Mouse (Mus musculus) heart, embryonic 16.5 days (tissue): ENCODE measurements around the gene Psmd13. TPM values are rescaled to one million over a fixed set of nuclear protein-coding genes. Genes with fewer than 3 reads are reported as not detected.

ENCODE experiments used
- ATAC-seq: fragments of 200-750 bp; cut with Nextera tagmentation; replicated peaks from 2 replicates; pipeline ENCODE4 v1.8.0; 2017; ENCODE audit warnings: moderate number of reproducible peaks; ENCODE audit not compliant: insufficient read depth, low FRiP score; ENCODE audit errors: extremely low read depth
- H3K27ac ChIP-seq: fragments of 300-500 bp; sonication (generic); 2 replicates; pipeline ENCODE4 v1.5.1; 2014; ENCODE audit warnings: mild to moderate bottlenecking, low read length, control low read depth, moderate library complexity
- H3K27me3 ChIP-seq: fragments of 300-500 bp; sonication (generic); 2 replicates; pipeline ENCODE4 v1.6.1; 2014; ENCODE audit warnings: low read length, mixed read lengths; ENCODE audit not compliant: control insufficient read depth, insufficient read depth
- H3K36me3 ChIP-seq: fragments of 300-500 bp; sonication (generic); 2 replicates; pipeline ENCODE4 v1.6.1; 2014; ENCODE audit not compliant: control insufficient read depth, insufficient read depth
- H3K4me1 ChIP-seq: fragments of 300-500 bp; sonication (generic); 2 replicates; pipeline ENCODE4 v1.6.1; 2014; ENCODE audit warnings: low read length, mixed read lengths; ENCODE audit not compliant: control insufficient read depth, insufficient read depth
- H3K4me2 ChIP-seq: fragments of 300-500 bp; sonication (generic); 2 replicates; pipeline ENCODE4 v1.6.1; 2014; ENCODE audit warnings: low read depth, mild to moderate bottlenecking, control low read depth, low read length
- H3K4me3 ChIP-seq: fragments of 300-500 bp; sonication (generic); 2 replicates; pipeline ENCODE4 v1.5.1; 2014; ENCODE audit warnings: mild to moderate bottlenecking, control low read depth, low read length
- H3K9ac ChIP-seq: fragments of 300-500 bp; sonication (generic); 2 replicates; pipeline ENCODE4 v1.6.1; 2014; ENCODE audit warnings: low read length, control low read depth
- H3K9me3 ChIP-seq: fragments of 300-500 bp; sonication (generic); replicated peaks from 2 replicates; pipeline ENCODE4 v1.6.1; 2016; ENCODE audit warnings: low read length; ENCODE audit not compliant: control insufficient read depth
- whole genome bisulfite sequencing: fragments of 180-500 bp; shearing (Covaris S2); extraction: QIAGEN DNeasy Blood & Tissue Kit; methylation state at CpG from one replicate; pipeline ENCODE4 v1.1.7; 2014; 5-methylcytosine and 5-hydroxymethylcytosine counted together
- polyA plus RNA-seq: library from polyadenylated mRNA; unstranded; fragments of >200 nt; fragmentation: Nextera tagmentation; extraction: Ambion mirVana; gene quantifications from 2 replicates; pipeline ENCODE4 v1.2.1, GENCODE M21; 2015

Psmd13 gene
- 181 and 189 TPM in 2 replicates for polyA plus RNA-seq

DNA sequence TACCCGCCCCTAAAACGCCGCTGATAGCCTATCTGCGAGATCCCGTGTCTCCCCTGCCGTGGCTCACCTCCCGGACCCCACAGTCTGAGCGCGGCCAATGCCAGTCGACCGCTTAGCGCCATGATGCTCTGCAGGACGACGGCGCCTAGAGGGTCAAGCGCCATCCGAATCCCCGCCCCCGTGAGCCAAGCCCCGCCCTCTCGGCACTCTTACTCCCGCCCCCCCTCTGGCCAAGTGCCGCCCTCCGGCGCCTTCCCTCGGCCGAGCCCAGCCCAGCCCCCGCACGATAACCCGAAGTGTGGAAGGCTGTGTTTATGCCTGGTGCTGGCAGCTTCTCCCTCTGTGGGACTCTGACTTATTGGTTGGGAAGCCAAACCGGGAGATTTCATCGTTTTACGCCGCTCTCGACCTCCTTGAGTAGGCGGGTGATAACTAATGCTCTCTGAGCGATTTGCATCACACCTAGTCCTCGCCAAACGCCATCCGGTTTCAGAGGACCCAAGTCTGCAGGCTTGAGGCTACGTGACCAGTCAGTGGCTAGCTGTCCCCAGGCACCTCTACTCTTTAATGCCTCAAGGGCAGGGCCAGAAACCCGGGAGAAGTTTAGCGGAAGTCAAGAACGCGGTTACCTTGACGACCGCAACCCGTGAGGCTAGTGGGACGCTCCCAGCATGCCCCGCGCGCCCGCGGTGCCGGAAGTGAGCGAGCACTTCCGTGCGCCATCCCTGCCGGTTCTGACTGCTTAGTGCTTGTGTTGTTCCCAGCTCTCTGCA, at the start of gene Psmd13, which contains the start of gene Sirt3:
Gene Psmd13 (plus strand): TSS at position 273 of the 773 bp plus-strand sequence.
Gene Sirt3 (minus strand): TSS at position 614 of the 773 bp plus-strand sequence.
- H3K4me1 ChIP-seq, result peaks cover 16% of the 10 kb centered on the region
- WGBS, result under 1% methylated on average over 59 of the region's 59 CpGs
- H3K27ac ChIP-seq, result peak within 1 kb of the TSS; percentile 92
- H3K4me2 ChIP-seq, result peak within 1 kb of the TSS; percentile 73
- H3K9me3 ChIP-seq, result no peaks in the 10 kb centered on the region
- H3K27me3 ChIP-seq, result no peaks in the 10 kb centered on the region
- H3K4me3 ChIP-seq, result peak within 1 kb of the TSS; percentile 97
- H3K36me3 ChIP-seq, result peaks cover 9% of the 10 kb centered on the region
- ATAC-seq, result peak; percentile 97
- H3K9ac ChIP-seq, result peak within 1 kb of the TSS; percentile 88

DNA sequence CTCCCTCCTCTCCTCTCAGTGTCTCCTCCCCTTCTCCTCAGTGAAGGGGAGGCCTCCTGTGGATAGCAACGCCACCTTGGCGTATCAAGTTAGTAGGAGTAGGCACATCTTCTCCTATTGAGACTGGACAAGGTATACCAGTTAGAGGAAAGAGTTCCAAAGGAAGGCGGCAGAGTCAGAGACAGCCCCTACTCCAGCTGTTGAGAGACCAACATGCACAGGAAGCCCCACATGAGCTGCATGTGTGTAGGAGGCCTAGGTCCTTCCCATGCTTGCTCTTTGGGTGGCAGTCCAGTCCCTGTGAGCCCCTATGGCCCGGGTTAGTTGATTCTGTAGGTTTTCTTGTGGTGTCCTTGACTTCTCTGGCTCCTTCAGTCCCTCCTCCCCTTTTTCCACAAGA, 48.4 kb upstream of the Psmd13 start:
- Histone ChIP-seq H3K4me3 (no peak overlapping the region), H3K36me3 (no peaks in the 10 kb centered on the region), H3K9me3 (no peaks in the 10 kb centered on the region), H3K4me1 (no peaks in the 10 kb centered on the region), H3K27ac (no peak overlapping the region), H3K9ac (no peak overlapping the region), H3K27me3 (peaks cover 9% of the 10 kb centered on the region), H3K4me2 (no peak overlapping the region)
- 81% methylated on average over 4 of the region's 4 CpGs for WGBS
- ATAC-seq, result no peak

DNA sequence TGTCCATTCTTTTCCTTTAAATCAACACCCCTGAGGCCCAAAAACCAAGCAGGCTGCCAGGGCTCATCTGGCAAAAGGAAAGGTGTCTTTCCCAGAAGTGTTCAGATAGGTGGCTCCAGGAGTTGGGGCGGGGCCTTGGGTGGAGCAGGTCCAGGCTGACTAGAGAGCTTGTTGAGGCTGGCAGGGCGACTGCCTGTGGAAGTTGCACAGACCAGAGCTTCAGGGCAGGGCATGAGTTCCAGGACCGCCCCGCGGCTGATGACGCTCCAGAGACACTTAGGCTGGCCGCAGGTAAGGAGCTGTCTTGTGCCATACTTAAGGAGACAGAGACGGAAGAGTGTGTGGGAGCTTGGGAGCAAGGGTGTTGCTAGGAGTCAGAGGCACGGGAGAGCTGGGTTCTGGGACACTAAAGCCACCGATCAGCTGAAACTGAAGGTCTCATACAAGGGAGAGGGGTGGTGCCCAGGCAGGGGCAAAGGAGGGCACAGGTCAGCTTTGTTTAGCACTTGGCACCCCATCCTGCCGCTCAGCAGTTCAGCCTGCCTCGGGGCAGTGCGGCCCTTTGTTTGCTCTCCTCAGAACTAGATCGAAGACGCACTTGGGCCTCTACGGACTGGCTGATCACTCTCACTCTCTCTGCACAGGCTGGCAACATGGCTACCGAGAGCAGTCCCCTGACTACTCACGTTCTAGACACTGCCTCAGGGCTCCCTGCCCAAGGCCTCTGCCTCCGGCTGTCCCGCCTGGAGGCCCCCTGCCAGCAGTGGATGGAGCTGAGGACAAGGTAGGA, 46.6 kb upstream of the Psmd13 start, which contains the start of gene Urah:
Gene Urah (plus strand): TSS at position 51 of the 790 bp plus-strand sequence.
- H3K9me3 ChIP-seq, result no peaks in the 10 kb centered on the region
- no peak within 1 kb of the TSS for H3K9ac ChIP-seq
- no peaks in the 10 kb centered on the region for H3K36me3 ChIP-seq
- H3K4me3 ChIP-seq, result no peak within 1 kb of the TSS
- H3K4me2 ChIP-seq, result no peak within 1 kb of the TSS
- WGBS, result 41% methylated on average over 20 of the region's 20 CpGs
- H3K27me3 ChIP-seq, result peaks cover 12% of the 10 kb centered on the region
- ATAC-seq, result no peak
- no peaks in the 10 kb centered on the region for H3K4me1 ChIP-seq
- no peak within 1 kb of the TSS for H3K27ac ChIP-seq

DNA sequence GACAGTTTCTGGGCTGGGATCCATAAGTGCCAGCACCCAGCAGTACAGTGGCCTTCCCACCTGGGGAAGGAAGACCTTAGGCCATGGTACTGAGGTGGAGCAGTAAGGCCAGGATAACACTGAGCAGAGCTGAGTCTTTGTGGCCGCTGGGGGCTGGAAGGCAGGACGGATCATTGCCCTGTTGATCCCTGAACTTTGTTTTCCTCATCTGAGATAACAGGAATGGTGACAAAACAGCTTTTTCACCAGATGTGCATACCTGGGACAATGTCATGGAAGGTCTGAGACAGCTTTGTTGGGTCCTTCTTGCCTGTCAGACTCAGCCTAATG, 46.0 kb upstream of the Psmd13 start:
- no peak overlapping the region for H3K4me3 ChIP-seq
- H3K36me3 ChIP-seq, result no peaks in the 10 kb centered on the region
- H3K4me1 ChIP-seq, result no peaks in the 10 kb centered on the region
- no peak overlapping the region for H3K27ac ChIP-seq
- H3K4me2 ChIP-seq, result no peak overlapping the region
- 65% methylated on average over 2 of the region's 2 CpGs for whole genome bisulfite sequencing
- peaks cover 14% of the 10 kb centered on the region for H3K27me3 ChIP-seq
- ATAC-seq, result no peak
- H3K9me3 ChIP-seq, result no peaks in the 10 kb centered on the region
- H3K9ac ChIP-seq, result no peak overlapping the region

DNA sequence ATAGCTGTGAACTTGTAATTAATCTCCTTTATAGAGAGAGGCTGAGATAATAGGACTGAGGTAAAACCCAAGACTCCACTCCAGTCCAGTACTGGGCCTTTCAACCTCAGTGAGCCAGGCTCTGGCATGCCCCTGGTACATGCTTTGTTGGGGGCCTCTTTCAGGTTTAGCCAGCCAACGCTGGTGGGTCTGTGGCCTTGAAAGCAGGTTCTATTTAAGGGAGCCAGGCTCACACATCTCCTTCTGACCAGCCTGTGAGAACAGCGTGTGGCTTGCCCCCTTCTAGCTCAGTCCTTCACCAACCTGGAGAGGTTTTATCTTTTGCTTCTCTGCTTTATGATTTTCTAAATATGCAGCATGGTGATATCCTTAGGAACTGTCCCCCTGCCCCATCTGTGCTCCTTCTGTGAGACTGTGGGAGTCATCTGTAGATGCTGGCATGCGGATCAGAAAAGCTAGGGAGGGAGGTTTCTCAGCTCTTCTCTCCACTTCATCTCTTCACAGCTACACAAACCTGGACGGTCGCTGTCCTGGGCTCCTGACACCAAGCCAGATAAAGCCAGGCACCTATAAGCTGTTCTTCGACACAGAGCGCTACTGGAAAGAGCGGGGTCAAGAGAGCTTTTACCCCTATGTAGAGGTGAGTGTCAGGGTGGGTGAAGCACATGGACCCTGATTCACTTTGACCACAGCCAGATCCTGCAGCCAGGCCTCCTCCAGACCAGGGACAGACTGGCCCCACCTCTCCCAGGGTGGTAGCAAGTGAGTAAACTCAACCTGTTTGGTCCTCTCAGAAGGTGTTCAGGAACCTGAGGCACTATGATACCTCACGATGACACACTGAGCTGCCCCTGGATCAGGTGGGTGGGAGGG, 45.3 kb upstream of the Psmd13 start:
- no peak for ATAC-seq
- H3K4me2 ChIP-seq, result no peak overlapping the region
- no peaks in the 10 kb centered on the region for H3K9me3 ChIP-seq
- H3K4me1 ChIP-seq, result no peaks in the 10 kb centered on the region
- H3K27ac ChIP-seq, result no peak overlapping the region
- no peaks in the 10 kb centered on the region for H3K36me3 ChIP-seq
- WGBS, result 70% methylated on average over 9 of the region's 9 CpGs
- no peak overlapping the region for H3K9ac ChIP-seq
- peaks cover 19% of the 10 kb centered on the region for H3K27me3 ChIP-seq
- H3K4me3 ChIP-seq, result no peak overlapping the region

DNA sequence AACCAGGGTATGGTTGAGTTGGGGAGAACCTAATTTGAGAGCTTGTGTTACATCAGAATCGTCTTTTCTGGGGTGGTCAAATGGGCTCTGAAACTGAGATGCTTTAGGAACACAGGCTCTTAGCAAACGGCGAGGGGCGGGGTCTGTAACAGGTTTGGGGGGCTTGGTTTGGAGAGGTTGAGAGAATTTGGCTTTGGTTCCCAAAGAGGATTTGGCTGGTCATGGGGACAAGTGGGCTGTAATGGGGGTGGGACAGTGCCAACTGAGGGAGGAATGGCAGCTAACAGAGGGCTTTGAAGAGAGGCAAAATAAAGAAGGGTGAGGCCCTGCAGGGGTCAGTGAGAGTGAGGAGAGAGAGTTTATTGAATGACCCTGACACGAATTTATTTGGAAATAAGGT, 42.2 kb upstream of the Psmd13 start:
- Histone ChIP-seq H3K4me1 (no peaks in the 10 kb centered on the region), H3K27ac (no peak overlapping the region), H3K4me2 (no peak overlapping the region), H3K9me3 (no peaks in the 10 kb centered on the region), H3K36me3 (no peaks in the 10 kb centered on the region), H3K9ac (no peak overlapping the region), H3K27me3 (peaks cover 29% of the 10 kb centered on the region), H3K4me3 (no peak overlapping the region)
- ATAC-seq, result no peak
- WGBS, result 59% methylated on average over 5 of the region's 5 CpGs

DNA sequence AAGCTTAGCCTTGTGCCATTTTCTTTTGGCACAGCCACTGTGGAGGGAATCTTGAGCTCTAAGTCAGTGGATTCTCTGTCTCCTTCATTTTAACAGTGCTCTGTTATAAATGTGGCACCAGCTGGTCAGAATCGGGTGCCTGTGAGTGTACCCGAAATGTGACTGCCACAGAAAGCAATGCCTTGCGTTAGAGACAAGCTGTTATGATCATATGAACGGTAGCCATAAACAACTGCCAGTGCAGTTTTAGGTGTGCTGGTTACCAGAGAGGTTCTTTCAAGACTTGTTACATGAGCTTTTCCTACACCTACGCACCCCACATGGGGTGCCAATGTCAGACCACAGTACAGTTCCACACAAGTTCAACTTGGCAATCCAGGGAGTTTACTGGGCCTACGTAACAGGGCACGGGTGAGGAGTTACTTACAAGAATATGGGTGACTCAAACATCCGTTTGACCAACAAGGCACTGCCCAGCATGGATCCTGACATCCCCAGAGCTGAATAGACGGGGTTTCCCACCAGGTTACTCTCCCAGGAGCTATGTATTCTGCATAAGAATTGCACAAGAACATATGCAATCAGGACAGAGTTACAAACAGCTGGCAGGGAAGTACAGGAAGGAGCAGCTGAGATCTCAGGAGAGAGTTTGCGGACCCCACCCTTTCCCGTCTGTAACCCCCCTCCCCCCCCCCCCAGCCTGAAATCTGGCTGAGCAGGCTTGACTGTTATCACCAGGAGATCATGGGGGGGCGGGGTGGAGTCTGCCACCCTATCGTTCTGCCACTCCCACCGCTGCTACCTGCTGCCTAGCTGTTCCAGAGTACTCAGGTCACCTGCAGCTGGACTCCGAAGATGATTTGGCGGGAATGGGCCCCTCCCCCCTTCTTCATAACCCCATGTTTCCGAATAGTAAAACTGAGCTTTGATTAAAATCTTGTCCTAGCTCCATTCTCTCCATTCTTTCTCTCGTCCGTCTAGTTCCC, 40.7 kb upstream of the Psmd13 start:
- Histone ChIP-seq H3K9ac (no peak overlapping the region), H3K9me3 (no peaks in the 10 kb centered on the region), H3K27me3 (peaks cover 26% of the 10 kb centered on the region), H3K36me3 (no peaks in the 10 kb centered on the region), H3K4me2 (no peak overlapping the region), H3K27ac (no peak overlapping the region), H3K4me1 (0 out of 2 replicates have a peak, but pooled peaks cover 2% of the 10 kb centered on the region), H3K4me3 (no peak overlapping the region)
- 37% methylated on average over 19 of the region's 19 CpGs for WGBS
- ATAC-seq, result no peak

DNA sequence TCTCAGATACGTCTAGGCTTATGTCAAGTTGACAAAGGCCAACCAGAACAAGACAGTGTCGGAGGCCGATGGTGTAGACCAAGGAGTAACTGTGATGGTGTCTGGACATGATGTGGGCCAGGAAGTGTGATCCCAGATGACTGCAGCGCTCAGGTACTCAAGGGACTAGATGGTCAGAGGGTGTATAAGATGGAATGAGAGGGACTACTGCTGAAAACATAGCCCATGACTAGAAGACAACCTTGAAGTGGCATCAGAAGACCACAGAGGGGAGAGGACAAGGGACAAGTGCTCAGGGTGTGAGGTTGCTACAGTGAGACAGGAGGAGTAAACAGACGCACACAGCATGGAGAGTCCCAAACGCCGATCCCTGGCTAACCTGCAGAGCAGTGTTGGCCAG, 38.0 kb upstream of the Psmd13 start:
- 67% methylated on average over 7 of the region's 7 CpGs for WGBS
- Histone ChIP-seq H3K27ac (no peak overlapping the region), H3K9me3 (no peaks in the 10 kb centered on the region), H3K27me3 (peaks cover 28% of the 10 kb centered on the region), H3K4me1 (peaks cover 9% of the 10 kb centered on the region; the same call in 1 of the 2 replicates), H3K36me3 (no peaks in the 10 kb centered on the region), H3K4me2 (no peak overlapping the region), H3K9ac (no peak overlapping the region), H3K4me3 (no peak overlapping the region)
- ATAC-seq, result no peak
